Mouse (Mus musculus): ENCODE measurements around the gene Casp9.
"Not testable (repeated sequence)": the region's sequence is repeated elsewhere in the genome, so short reads cannot be mapped to it uniquely, and the experiment has no call there.

The Casp9 gene

GRCm38 (mm10) chr4:141793282-141794151 is at the start of gene Casp9:
Gene Casp9 (plus strand): TSS chr4:141793612.
- peak; percentile 100 for DNase-seq (ENCODE audit: low spot score)

DNA sequence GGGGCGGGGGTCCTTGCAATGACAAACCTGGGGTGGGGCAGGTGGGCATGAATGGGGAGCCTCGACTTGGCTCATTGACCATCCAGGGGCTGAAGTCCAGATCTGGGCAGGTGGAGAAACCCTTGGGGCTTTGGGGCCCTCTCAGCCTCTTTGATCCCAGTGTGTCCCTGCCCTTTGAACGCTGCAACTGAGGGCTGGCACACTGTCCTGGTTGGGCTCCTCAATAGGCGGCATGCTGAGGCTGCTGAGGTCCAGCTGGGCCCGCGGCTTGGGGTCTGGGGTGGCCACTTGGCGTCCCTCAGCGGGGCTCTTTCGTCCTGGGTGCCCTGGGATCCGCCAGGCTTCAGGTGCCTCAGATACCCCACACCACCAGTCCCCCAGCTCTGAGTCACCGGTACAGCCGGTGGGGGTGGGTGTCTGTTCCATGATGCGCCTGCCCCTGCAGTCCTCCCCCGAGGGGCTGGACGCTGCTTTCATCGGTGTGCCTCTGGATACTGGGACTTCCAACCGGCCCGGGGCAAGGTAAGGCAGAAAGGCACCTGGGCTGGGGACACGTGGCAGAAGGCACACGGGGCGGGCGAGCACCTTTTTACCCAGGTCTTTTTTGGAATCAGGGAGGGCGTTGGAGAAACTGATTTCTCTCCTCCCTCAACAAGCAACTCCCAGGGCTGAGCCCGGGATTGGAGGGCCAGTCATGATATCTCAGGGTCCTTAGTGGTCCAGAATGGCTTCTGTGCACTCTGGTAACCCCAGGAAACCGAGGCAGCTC is 46.6 kb upstream of the Casp9 start, which contains the start of gene Agmat:
Agmat (plus strand) TSS at position 95 of the 769 bp plus-strand sequence.
- DNase-seq (ENCODE audit: low spot score) = no peak

DNA sequence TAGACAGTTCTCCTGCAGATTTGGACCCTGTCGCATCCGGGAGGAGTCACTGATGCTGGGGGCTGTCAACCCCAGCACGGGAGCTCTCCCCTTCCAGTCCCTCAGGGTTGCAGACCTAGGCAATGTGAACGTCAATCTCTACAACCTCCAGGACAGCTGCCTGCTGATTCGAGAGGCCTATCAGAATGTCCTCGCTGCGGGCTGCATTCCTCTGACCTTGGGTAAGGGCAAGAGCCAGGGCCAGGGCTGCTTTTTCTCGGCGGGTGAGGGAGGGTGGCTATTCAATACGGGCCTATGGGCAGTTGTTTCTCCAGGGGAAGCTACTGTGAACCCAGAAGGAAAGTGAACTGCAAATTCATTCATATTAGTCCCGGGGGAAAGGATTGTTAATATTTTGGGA is 43.9 kb upstream of the Casp9 start:
- DNase-seq (ENCODE audit: low spot score) = no peak

DNA sequence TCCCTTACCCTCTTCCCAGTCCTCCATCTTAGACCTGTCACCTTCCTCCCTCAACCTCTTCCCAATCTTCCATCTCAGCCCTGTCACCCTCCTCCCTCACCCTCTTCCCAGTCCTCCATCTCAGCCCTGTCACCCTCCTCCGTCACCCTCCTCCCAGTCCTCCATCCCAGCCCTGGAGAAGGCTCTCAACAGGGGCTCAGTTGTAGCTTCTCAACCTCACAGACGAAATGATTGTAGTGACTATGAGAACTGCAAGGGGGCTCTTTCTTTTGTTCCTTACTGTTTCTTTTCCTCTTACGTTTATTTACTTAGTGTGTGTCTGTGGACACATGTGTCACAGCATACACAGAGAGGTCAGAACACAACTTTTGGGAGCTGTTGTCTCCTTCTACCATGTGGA is 42.6 kb upstream of the Casp9 start:
- no peak for DNase-seq (ENCODE audit: low spot score)

DNA sequence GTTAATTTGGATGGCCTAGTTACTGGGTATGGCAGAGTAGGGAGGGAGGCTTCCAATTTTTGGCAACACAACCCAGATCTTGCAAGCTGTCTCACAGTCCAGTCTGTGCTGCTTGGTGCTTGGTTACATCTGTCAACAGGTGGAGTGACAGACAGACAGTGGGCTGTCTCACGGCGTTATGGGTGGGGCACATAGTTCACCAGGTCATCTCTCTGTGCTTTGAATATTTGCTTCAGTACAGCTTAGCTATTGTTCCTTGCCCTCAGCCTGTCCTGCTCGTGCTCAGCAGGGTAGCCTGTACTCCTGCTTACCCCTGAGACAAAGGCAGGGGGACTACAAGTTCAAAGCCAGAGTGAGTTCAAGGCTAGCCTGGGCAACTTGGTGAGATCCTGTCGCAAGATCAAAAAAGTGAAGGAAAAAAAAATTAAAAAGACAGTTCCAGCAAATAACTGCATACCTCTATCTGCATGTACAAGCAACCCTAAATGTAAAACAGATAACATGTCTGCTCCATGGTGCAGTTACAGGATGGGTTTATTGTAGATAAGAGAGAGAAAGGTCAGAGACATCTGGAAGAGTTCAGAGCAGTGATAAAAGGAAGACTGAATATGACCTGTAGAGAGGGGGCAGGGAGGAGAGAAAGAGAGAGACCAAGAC is 41.9 kb upstream of the Casp9 start:
- DNase-seq (ENCODE audit: low spot score) = peak; percentile 44

DNA sequence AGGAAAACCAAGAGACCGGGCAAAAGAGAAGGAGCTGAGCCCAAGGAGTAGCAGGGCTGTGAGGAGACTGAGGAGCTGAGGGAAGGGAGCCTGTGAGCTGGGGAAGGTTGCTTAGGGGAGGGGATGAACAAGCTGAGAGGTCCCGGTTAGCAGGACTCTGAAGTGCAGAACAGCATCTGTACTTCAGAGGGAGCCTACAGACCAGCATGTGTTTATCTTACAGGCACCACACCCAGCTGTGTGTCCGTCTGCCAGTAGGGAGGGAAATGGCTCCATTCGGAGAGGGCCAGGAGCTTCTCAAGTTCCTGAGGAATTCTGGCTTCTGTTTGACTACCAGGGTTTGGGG is 41.4 kb upstream of the Casp9 start:
- peak; percentile 69 for DNase-seq (ENCODE audit: low spot score)

DNA sequence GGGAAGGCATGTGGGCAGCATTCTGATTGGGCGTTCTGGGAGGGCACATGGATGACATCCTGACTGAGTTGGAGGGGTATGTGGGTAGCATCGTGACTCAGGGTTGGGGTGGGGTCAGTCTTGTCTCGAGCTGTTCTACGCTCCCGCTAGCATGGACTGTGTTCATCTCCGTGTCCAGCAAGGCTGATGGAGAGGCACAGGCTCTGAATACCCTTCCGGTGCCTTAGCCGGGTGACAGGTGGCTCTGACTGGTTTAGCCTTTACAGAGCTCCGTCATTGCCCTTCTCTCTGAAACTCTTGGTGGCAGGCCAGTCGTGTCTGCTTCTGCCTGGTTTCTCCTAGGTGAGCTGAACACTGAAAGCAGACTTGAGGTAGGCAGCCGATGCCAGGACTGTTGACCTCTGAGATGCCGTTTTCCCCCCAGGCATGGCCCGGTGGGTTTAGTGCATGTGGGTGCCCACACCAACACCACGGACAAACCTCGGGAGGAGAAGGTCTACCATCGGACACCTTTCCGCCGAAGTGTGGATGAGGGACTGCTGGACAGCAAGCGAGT is 38.0 kb upstream of the Casp9 start:
- no peak for DNase-seq (ENCODE audit: low spot score)

- DNase-seq (ENCODE audit: low spot score) = no peak
These were observed 36.3 kb upstream of the Casp9 start for GRCm38 (mm10) chr4:141757124-141757523.

- DNase-seq (ENCODE audit: low spot score) = no peak
These were observed 34.4 kb upstream of the Casp9 start for GRCm38 (mm10) chr4:141758874-141759542.

GRCm38 (mm10) chr4:141760942-141761341 is 32.5 kb upstream of the Casp9 start:
- no peak for DNase-seq (ENCODE audit: low spot score)

DNA sequence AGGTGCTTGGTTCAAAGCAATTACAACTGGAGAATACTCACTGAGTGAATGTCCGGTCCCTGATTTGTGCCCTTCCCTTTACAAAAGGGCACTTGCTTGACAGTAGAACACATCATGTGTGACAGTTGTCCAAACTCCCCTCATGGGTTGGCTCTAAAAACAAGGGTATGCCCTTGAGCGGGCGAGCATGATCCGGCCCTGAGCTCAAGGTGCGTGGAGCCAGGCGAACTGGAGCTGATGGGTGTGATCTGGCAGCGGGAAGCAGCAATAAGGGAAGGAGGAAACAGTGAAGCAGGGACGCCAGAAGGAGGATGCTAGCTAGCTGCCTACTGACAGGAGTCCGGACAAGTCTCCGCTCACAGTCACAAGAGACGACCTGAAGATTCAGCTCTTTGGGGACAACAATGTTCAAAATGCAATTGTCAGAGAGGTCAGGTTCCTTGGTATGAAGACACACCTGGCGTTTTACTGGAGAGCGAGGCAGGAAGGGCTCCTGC is 31.3 kb upstream of the Casp9 start:
- DNase-seq (ENCODE audit: low spot score) = no peak

DNA sequence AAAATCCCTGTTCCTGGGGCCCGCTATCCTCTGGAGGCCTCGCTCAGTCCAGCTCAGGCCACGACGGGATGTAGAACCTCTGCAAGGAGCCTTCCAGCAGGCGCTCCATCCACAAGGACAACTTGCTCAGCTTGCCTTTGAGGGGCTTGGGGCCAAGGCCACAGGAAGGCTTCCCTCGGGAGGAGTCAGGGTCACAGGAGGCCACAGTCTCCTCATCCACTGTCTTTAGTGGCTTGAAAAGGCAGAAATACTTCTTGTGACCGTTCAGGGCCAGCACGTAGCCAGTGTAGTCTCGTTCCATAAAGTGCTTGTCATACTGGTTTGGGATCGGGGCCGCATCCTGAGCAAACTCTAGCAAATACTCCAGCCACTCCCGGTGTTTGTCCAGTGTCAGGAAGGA is 29.9 kb upstream of the Casp9 start:
- DNase-seq (ENCODE audit: low spot score) = no peak

- DNase-seq (ENCODE audit: low spot score) = no peak
These were observed 28.4 kb upstream of the Casp9 start for GRCm38 (mm10) chr4:141765008-141765407.

DNA sequence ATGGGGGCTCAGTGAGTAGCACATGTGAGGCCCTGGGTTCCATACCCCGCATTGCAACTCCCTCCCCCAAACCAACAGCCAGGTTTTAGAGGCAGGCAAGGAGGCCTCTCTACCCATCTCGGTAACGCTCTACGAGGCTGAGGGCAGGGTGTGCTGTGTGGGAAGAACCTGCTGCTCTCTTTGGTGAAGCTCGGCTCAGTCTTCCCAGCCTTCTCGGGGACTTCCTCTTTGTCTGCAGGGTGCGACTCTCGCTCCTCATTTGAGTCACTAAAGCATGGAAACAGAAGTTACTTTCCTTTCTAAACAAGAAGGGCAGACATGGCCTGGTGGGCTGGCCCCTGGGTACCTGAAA is 27.1 kb upstream of the Casp9 start:
- no peak for DNase-seq (ENCODE audit: low spot score)

- DNase-seq (ENCODE audit: low spot score) = no peak
These were observed 26.6 kb upstream of the Casp9 start for GRCm38 (mm10) chr4:141766668-141767352.

- no peak for DNase-seq (ENCODE audit: low spot score)
These were observed 25.9 kb upstream of the Casp9 start for GRCm38 (mm10) chr4:141767353-141768036.

GRCm38 (mm10) chr4:141769501-141770160 is 23.8 kb upstream of the Casp9 start:
- DNase-seq (ENCODE audit: low spot score) = no peak

DNA sequence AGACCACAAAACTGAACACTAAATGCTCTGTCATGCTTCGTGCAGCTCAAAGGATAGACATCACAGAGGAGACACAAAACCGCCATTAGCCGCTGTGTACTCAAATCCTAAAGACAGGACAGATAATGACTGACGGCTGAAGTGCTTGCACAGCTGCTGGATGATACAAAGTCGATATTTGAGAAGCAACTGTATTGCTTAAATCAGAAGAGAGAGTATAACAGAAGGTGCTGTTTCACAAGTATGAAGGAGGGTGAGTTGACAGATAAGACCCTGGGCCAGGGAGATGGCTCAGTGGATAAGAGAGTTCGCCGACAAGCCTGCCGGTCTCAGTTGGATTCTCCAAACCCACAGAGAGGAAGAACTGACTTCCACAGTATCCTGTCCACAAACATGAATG is 21.6 kb upstream of the Casp9 start:
- no peak for DNase-seq (ENCODE audit: low spot score)

DNA sequence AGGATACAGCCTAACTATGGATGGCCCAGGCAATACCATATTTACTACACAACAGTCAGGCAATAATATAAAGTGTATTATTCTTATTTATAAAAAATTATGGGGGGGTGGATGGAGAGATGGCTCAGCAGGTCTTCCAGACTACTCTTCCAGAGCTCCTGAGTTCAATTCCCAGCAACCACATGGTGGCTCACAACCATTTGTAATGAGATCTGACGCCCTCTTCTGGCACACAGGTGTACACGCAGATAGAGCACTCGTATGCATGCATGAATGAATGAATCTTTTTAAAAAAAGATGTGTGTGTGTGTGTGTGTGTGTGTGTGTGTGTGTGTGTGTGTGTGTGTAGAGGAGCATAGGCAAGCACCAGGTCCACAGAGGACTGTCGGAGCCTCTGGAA is 20.4 kb upstream of the Casp9 start:
- not testable (repeated sequence) for DNase-seq (ENCODE audit: low spot score)

DNA sequence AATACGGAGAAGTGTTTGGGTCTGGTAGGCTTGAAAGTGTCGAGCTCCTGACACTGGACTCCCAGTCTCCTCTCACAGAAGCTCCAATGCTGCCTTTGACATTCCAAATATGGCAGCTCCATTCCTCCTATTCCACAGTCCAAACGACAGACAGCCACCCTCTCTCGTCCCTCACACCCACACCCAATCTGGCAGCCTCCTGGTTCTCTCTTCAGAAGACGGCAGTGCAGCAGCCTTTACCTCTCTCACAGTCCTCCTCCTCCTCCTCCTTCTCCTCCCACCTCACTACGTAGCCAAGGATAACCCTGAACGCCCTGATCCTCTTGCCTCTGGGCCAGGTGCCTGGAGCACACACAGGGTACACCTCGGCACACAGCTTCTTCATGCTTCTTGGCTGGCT is 13.6 kb upstream of the Casp9 start:
- no peak for DNase-seq (ENCODE audit: low spot score)
